Mouse (Mus musculus) heart, adult 2 months (tissue): ENCODE data around the gene Ssr4. TPM values are rescaled to one million over a fixed set of nuclear protein-coding genes. Genes with fewer than 3 reads are reported as not detected.

Experiments used
- DNase-seq, 2 experiments: peaks; one replicate each; pipeline ENCODE4 v3.0.0; 2021
- H3K27ac ChIP-seq: fragments of 200-600 bp; 2 replicates; pipeline ENCODE4 v1.8.1; 2022
- H3K27me3 ChIP-seq: fragments of 200-500 bp; 2 replicates; pipeline ENCODE4 v1.6.1; 2012; ENCODE audit warnings: mild to moderate bottlenecking, low read length, inconsistent platforms, mixed read lengths; ENCODE audit not compliant: control insufficient read depth, insufficient read depth
- H3K36me3 ChIP-seq: fragments of 200-500 bp; 2 replicates; pipeline ENCODE4 v1.6.1; 2012; ENCODE audit warnings: low read length, inconsistent platforms; ENCODE audit not compliant: control insufficient read depth, insufficient read depth
- H3K4me1 ChIP-seq: fragments of 200-500 bp; 2 replicates; pipeline ENCODE4 v1.6.1; 2011; ENCODE audit warnings: low read length; ENCODE audit not compliant: control insufficient read depth, insufficient read depth
- H3K4me3 ChIP-seq: fragments of 200-600 bp; 2 replicates; pipeline ENCODE4 v1.8.1; 2022
- H3K79me2 ChIP-seq: fragments of 200-500 bp; replicated peaks from 2 replicates; pipeline ENCODE4 v1.6.1; 2012; ENCODE audit warnings: mild to moderate bottlenecking, inconsistent platforms, low read length, moderate library complexity, mixed read lengths; ENCODE audit not compliant: control insufficient read depth, insufficient read depth
- H3K9ac ChIP-seq: fragments of 200-500 bp; 2 replicates; pipeline ENCODE4 v1.6.1; 2012; ENCODE audit warnings: low read depth, mild to moderate bottlenecking, control low read depth, inconsistent platforms, low read length, mixed read lengths
- CTCF ChIP-seq: fragments of 200-600 bp; IDR thresholded peaks from 2 replicates; pipeline ENCODE4 v1.8.1; 2022; ENCODE audit warnings: antibody characterized with exemption, mild to moderate bottlenecking, moderate library complexity
- EP300 ChIP-seq: fragments of 200-500 bp; IDR thresholded peaks from 2 replicates; pipeline ENCODE4 v1.6.1; 2011; ENCODE audit warnings: low read depth, low read length, control low read depth; ENCODE audit not compliant: insufficient read depth
- POLR2A ChIP-seq: fragments of 200-500 bp; IDR thresholded peaks from 2 replicates; pipeline ENCODE4 v1.6.1; 2011; ENCODE audit warnings: mild to moderate bottlenecking, low read depth, low read length, control low read depth; ENCODE audit not compliant: insufficient read depth
- WGBS: fragments of 180-500 bp; shearing (Covaris S2); methylation state at CpG from one replicate; pipeline ENCODE4 v1.1.7; 2018; 5-methylcytosine and 5-hydroxymethylcytosine counted together
- intact Hi-C: fragments of 180-260 bp; cut with DNase I; formaldehyde crosslinking; loops from one replicate; pipeline ENCODE4 v1.15.1; 2025
- polyA plus RNA-seq: library from polyadenylated mRNA; depleted of rRNA; stranded (reverse); fragments of >200 nt; gene quantifications from 2 replicates; pipeline ENCODE4 v1.2.3, GENCODE M21; 2012
- total RNA-seq, 2 experiments: library from RNA; stranded (reverse); gene quantifications; 2 replicates each; pipeline ENCODE4 v1.2.3; 2021

Ssr4 gene
- total and polyA plus RNA-seq, 3 experiments: 78.1 to 116 (median 81.8) TPM

DNA sequence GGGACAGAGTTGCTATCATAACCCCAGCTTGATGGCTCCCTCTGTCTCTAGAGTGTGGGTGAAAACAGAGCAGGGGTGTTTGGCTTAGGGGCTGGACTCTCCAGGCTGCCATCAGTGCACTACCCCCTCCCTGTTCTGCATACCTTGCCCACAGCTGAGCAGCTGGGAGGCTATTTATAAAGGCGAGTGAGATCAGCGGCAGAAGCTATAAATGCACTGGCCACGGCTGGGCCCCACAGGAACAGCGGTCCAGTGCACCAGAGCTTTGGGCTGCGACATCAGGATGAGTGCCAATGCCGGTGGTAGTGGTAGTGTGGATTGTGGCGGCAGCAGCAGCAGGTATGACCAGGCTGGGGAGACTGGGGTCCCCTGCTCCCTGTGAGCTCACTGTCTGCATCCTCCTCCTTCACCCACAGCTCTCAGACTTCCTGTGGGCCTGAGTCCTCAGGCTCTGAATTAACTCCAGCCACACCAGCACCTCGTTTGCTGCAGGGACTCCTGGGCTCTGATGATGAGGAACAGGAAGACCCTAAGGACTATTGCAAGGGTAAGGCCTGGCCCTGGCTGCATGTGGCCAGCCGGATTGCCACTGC lies 12.6 kb upstream of the Ssr4 start, which contains the start of gene Srpk3:
Gene Srpk3, plus strand, starts transcription at position 238 of the 593 bp plus-strand sequence.
- intact Hi-C loops: no loop called here
- Histone ChIP-seq H3K9ac (peak within 1 kb of the TSS; percentile 67), H3K36me3 (no peaks in the 10 kb centered on the region), H3K4me3 (peak within 1 kb of the TSS; percentile 36), H3K27me3 (no peaks in the 10 kb centered on the region), H3K27ac (peak within 1 kb of the TSS; percentile 74), H3K79me2 (no peaks in the 10 kb centered on the region), H3K4me1 (peaks cover 3% of the 10 kb centered on the region)
- peak; percentile 85 for TF ChIP-seq POLR2A
- peak; percentile 23; the same call in 1 of the 2 replicates for TF ChIP-seq EP300
- TF ChIP-seq CTCF: no peak
- 16% methylated on average over 9 of the region's 9 CpGs for WGBS
- peak; percentile 56 to 64 for DNase-seq

DNA sequence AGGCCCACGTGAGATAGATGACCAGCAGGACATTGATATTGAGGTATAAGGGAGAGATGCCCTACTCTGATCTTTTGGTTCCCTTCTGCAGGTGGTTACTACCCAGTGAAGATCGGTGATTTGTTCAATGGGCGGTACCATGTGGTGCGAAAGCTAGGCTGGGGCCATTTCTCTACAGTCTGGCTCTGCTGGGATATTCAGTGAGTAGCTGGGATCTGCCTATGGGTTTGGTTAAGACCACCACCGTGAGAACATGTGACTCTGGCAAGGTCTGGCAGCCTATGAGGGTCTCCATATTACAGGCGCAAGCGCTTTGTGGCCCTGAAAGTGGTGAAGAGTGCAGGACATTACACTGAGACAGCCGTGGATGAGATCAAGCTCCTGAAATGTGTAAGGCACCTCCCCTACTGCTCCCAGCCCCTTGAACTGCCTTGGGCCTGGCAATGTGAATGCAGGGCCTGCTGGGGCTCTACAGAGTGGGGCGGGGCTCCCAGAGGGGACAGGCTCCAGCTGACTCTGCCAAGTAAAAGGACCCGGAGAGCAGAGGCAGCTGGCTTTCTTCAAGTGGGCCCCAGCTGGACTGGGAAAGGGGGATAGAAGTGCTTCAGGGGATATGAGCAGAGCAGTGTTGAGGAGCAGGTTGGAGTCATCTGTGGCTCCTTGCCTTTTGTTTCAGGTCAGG lies 11.9 kb upstream of the Ssr4 start:
- intact Hi-C loops: no loop called here
- H3K4me1 ChIP-seq: peaks cover 3% of the 10 kb centered on the region
- no peak for TF ChIP-seq CTCF
- TF ChIP-seq EP300: no peak
- no peak for TF ChIP-seq POLR2A
- H3K4me3 ChIP-seq: peak overlapping the region; percentile 36
- H3K27me3 ChIP-seq: no peaks in the 10 kb centered on the region
- no peaks in the 10 kb centered on the region for H3K36me3 ChIP-seq
- DNase-seq: peak; percentile 42 to 49
- no peaks in the 10 kb centered on the region for H3K79me2 ChIP-seq
- peak overlapping the region; percentile 74 for H3K27ac ChIP-seq
- H3K9ac ChIP-seq: peak overlapping the region; percentile 67
- 61% methylated on average over 10 of the region's 10 CpGs for WGBS

DNA sequence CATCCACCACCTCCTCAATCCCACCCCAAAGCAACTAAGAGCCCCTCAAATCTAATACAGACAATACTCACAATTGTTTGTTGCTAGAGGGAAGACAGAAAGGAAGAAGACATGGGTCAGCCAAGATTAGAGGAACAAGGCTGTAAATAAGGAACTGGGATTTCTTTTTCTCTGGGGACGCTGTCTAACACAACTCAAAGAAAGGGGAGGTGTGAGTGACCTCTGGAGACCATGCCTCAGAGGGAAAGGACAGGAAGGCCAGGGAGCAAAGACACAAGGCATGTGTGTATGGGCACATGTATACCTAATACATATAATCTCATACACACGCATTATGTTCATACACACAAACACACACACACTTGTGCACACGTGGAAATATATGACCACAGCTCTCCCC lies 4.6 kb upstream of the Ssr4 start:
- TF ChIP-seq POLR2A (no peak), EP300 (no peak), CTCF (no peak)
- 66% methylated on average over 3 of the region's 3 CpGs for WGBS
- H3K79me2 ChIP-seq: no peaks in the 10 kb centered on the region
- intact Hi-C loops: no loop called here
- no peak overlapping the region for H3K4me3 ChIP-seq
- DNase-seq: no peak
- no peak overlapping the region for H3K9ac ChIP-seq
- no peaks in the 10 kb centered on the region for H3K27me3 ChIP-seq
- peaks cover 2% of the 10 kb centered on the region; the same call in 1 of the 2 replicates for H3K4me1 ChIP-seq
- H3K27ac ChIP-seq: no peak overlapping the region
- peaks cover 1% of the 10 kb centered on the region for H3K36me3 ChIP-seq

DNA sequence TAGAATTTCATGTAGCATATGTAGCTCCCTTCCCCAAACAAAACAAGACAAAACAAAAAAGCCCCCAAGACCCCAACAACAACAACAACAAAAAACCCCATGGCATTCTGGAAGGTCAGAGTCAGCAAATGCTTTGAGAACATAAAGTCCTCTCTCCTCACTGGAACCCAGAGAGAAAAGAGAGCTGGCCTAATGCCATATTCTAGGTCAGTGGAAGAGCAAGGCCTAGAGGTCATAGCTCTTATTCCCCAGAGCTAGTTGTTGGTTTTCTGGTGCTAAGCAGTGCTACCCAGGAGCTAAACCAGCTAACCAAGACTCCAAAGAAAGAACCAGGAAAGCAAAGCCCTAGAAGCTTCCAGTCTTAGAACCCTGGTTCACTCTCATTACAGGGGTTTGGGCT lies 1.2 kb upstream of the Ssr4 start:
- Histone ChIP-seq H3K36me3 (peaks cover 1% of the 10 kb centered on the region), H3K27me3 (no peaks in the 10 kb centered on the region), H3K4me3 (peak overlapping the region; percentile 62), H3K79me2 (no peaks in the 10 kb centered on the region), H3K9ac (peak overlapping the region; percentile 63), H3K27ac (peak overlapping the region; percentile 97), H3K4me1 (peaks cover 4% of the 10 kb centered on the region; the same call in 1 of the 2 replicates)
- intact Hi-C loops: loop anchor here (2.0 to 5.0 kb wide), 3 partner anchors 69 to 182 kb away; partner anchors contain the start of genes Abcd1, Bcap31, Hcfc1 and Slc6a8
- TF ChIP-seq EP300: no peak
- no peak for TF ChIP-seq POLR2A
- no peak for TF ChIP-seq CTCF
- DNase-seq: no peak

DNA sequence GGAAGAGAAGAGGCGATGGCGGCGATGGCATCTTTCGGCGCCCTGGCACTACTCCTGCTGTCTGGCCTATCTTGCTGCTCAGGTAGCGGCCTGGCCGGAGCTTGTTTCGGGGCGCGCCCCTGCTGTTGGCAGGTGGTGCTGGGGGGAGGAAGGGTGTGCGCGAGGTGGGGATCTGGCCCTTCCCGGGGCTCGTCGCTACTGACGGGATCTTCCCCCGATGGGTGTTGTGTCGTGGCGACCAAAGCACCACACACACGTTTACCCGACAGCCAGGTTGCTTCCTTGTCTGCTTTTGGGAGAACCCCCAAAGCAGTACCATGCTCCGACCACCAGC lies 364 bp downstream of the Ssr4 start:
- H3K36me3 ChIP-seq: peaks cover 1% of the 10 kb centered on the region
- 20% methylated on average over 22 of the region's 22 CpGs for WGBS
- peak overlapping the region; percentile 79 for H3K9ac ChIP-seq
- no peak for TF ChIP-seq EP300
- TF ChIP-seq CTCF: no peak
- no peak for TF ChIP-seq POLR2A
- H3K4me3 ChIP-seq: peak overlapping the region; percentile 62
- no peak for DNase-seq
- no peaks in the 10 kb centered on the region for H3K27me3 ChIP-seq
- intact Hi-C loops: loop anchor here (2.0 to 5.0 kb wide), 3 partner anchors 70 to 180 kb away; partner anchors contain the start of genes Abcd1, Bcap31, Hcfc1 and Slc6a8
- H3K4me1 ChIP-seq: peaks cover 4% of the 10 kb centered on the region; the same call in 1 of the 2 replicates
- peak overlapping the region; percentile 97 for H3K27ac ChIP-seq
- no peaks in the 10 kb centered on the region for H3K79me2 ChIP-seq

DNA sequence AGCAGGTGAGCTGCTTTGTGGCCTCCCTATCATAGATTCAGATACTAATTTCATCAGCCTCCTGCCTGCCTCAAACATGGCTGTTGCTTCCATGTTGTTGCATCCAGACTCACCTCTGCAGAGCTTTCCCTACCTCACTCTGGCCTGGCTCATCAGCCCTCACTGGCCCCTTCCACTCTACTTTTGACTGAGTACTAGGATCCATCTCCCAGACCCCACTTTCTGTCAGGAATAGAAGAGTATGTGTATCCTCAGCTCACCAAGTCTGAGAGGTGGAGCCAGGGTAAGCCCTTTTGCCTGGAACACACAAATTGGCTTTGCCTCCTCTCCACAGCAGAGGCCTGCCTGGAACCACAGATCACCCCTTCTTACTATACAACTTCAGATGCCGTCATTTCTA lies 1.7 kb downstream of the Ssr4 start:
- peaks cover 1% of the 10 kb centered on the region for H3K36me3 ChIP-seq
- no peaks in the 10 kb centered on the region for H3K79me2 ChIP-seq
- peaks cover 1% of the 10 kb centered on the region; the same call in 1 of the 2 replicates for H3K4me1 ChIP-seq
- 74% methylated on average over 1 of the region's 1 CpGs for WGBS
- intact Hi-C loops: loop anchor here (5.0 kb wide), 2 partner anchors 116 to 179 kb away; partner anchors contain the start of genes Hcfc1 and Slc6a8
- H3K27ac ChIP-seq: no peak overlapping the region
- H3K9ac ChIP-seq: no peak overlapping the region
- TF ChIP-seq POLR2A (no peak), EP300 (no peak), CTCF (no peak)
- no peak overlapping the region for H3K4me3 ChIP-seq
- peak in 1 of 2 experiments; percentile 1 for DNase-seq
- H3K27me3 ChIP-seq: no peaks in the 10 kb centered on the region
